Mouse (Mus musculus) forebrain, embryonic 11.5 days (tissue): ENCODE measurements around the gene Zfand6. TPM values are rescaled to one million over a fixed set of nuclear protein-coding genes. Genes with fewer than 3 reads are reported as not detected.

Source experiments
- ATAC-seq: fragments of 200-750 bp; cut with Nextera tagmentation; replicated peaks from 2 replicates; pipeline ENCODE4 v1.8.0; 2017; ENCODE audit warnings: moderate TSS enrichment; ENCODE audit not compliant: low FRiP score
- DNase-seq: peaks from one replicate; pipeline ENCODE4 v3.0.0-alpha.2; 2017; ENCODE audit warnings: low spot score
- H3K27ac ChIP-seq: fragments of 300-500 bp; sonication (generic); 2 replicates; pipeline ENCODE4 v1.5.1; 2014; ENCODE audit warnings: low read depth, low read length
- H3K27me3 ChIP-seq: fragments of 300-500 bp; sonication (generic); 2 replicates; pipeline ENCODE4 v1.6.1; 2014; ENCODE audit warnings: mild to moderate bottlenecking, low read length, mixed read lengths; ENCODE audit not compliant: control insufficient read depth, insufficient read depth
- H3K36me3 ChIP-seq: fragments of 300-500 bp; sonication (generic); 2 replicates; pipeline ENCODE4 v1.6.1; 2014; ENCODE audit warnings: mild to moderate bottlenecking, low read length, moderate library complexity, mixed read lengths; ENCODE audit not compliant: control insufficient read depth, insufficient read depth
- H3K4me1 ChIP-seq: fragments of 300-500 bp; sonication (generic); replicated peaks from 2 replicates; pipeline ENCODE4 v1.6.1; 2014; ENCODE audit warnings: low read length, mixed read lengths; ENCODE audit not compliant: control insufficient read depth, insufficient read depth
- H3K4me2 ChIP-seq: fragments of 300-500 bp; sonication (generic); 2 replicates; pipeline ENCODE4 v1.6.1; 2014; ENCODE audit warnings: low read depth, mild to moderate bottlenecking, low read length, moderate library complexity, mixed read lengths; ENCODE audit not compliant: severe bottlenecking
- H3K4me3 ChIP-seq: fragments of 300-500 bp; sonication (generic); 2 replicates; pipeline ENCODE4 v1.5.1; 2014; ENCODE audit warnings: low read depth, low read length
- H3K9ac ChIP-seq: fragments of 300-500 bp; sonication (generic); 2 replicates; pipeline ENCODE4 v1.6.1; 2014; ENCODE audit warnings: low read length
- H3K9me3 ChIP-seq: fragments of 300-500 bp; sonication (generic); 2 replicates; pipeline ENCODE4 v1.6.1; 2016; ENCODE audit warnings: low read length, mixed read lengths; ENCODE audit not compliant: control insufficient read depth
- WGBS: fragments of 180-500 bp; shearing (Covaris S2); extraction: QIAGEN DNeasy Blood & Tissue Kit; methylation state at CpG from one replicate; pipeline ENCODE4 v1.1.7; 2014; 5-methylcytosine and 5-hydroxymethylcytosine counted together
- polyA plus RNA-seq: library from polyadenylated mRNA; unstranded; fragments of >200 nt; fragmentation: Nextera tagmentation; extraction: Ambion mirVana; gene quantifications from 2 replicates; pipeline ENCODE4 v1.2.1, GENCODE M21; 2014

The Zfand6 gene
- polyA plus RNA-seq, 1 experiment from 2014 or later = 208 TPM

DNA sequence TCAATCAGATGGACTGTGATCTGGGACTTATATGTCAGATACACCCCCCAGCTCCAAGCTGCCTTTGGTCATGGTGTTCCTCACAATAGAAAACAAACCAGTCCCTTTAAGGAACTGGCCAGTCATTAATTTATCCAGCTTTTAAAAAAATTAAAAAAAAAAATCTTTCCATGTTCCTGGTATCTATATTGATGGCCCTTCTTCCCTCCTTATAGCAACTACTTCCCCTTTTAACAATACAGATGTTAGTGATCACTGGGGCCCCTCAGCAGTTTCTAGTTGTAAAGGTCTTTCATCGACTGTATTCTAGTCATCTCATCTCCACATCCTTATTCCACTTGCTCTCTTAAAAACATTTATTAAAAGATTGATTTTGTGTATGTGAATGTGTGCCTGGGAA is 78.2 kb downstream of the Zfand6 start:
- H3K9me3 ChIP-seq = no peaks in the 10 kb centered on the region
- DNase-seq (no peak), ATAC-seq (no peak)
- H3K4me1 ChIP-seq = no peaks in the 10 kb centered on the region; the same call in 1 of the 2 replicates
- 98% methylated on average over 1 of the region's 1 CpGs for WGBS
- no peak overlapping the region for H3K4me2 ChIP-seq
- H3K4me3 ChIP-seq = no peak overlapping the region
- H3K27me3 ChIP-seq = no peaks in the 10 kb centered on the region
- no peak overlapping the region for H3K27ac ChIP-seq
- H3K36me3 ChIP-seq = no peaks in the 10 kb centered on the region; the same call in 1 of the 2 replicates
- H3K9ac ChIP-seq = no peak overlapping the region

DNA sequence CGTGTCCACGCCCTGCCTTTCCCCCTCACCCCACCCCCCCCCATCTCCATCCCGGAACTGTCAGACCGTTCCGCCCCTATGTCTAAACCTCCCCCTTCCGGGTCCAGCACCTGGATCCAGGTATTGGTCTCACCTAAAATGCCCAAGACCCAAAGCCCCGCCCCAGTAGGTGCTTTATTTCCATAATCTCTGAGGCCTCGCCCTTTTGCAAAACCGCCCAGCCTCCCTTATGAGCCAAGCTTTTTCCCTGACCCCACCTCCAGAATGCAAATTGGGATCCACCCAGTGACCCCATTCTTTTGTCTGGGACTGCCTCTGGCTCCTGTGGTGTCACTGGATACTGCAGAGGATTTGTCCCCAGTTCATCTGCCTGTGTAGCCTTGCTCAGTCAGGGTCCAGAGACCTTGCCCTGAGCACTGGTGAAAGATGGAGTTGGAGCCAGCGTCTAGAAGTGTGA is 83.4 kb downstream of the Zfand6 start, which contains the start of gene Fah:
Gene Fah (minus strand): TSS at position 430 of the 457 bp plus-strand sequence.
- Histone ChIP-seq H3K9me3 (no peaks in the 10 kb centered on the region), H3K4me2 (peak within 1 kb of the TSS; percentile 91), H3K27ac (no peak within 1 kb of the TSS), H3K4me3 (peak within 1 kb of the TSS; percentile 45), H3K27me3 (no peaks in the 10 kb centered on the region), H3K9ac (peak within 1 kb of the TSS; percentile 47), H3K4me1 (peaks cover 4% of the 10 kb centered on the region; the same call in 1 of the 2 replicates), H3K36me3 (no peaks in the 10 kb centered on the region)
- 2% methylated on average over 10 of the region's 10 CpGs for WGBS
- no peak for DNase-seq
- ATAC-seq = peak; percentile 62

DNA sequence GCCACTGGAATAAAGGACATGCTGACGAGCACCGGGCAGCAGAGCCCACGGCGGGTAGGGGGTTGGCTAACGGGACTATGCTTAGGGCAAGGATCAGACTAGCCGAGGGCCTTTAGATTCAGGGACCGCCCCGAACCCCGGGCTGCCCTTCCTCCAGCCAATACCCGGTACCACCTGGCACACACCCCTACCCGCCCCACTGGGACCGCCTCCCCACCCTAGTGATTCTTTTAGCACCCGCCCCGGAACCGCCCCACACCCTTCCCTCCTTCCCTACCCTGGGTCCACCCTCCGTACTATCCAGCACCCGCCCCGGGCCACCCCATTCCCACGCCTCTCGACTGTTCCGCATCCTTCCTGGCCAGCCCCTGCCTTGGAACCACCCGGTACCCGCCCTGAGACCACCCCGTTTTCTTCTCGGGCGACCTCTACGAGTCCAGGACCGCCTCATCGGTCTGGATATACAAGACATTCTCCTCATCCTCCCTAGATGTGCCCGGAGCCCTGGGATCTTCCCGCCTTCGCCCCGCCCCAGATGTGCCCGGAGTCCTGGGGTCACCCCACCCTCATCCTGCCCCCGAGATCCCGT is 84.0 kb downstream of the Zfand6 start:
- Histone ChIP-seq H3K36me3 (no peaks in the 10 kb centered on the region), H3K27me3 (no peaks in the 10 kb centered on the region), H3K4me2 (peak overlapping the region; percentile 91), H3K9me3 (no peaks in the 10 kb centered on the region), H3K27ac (no peak overlapping the region), H3K9ac (peak overlapping the region; percentile 47), H3K4me3 (peak overlapping the region; percentile 45), H3K4me1 (peaks cover 4% of the 10 kb centered on the region; the same call in 1 of the 2 replicates)
- ATAC-seq (peak; percentile 87), DNase-seq (peak; percentile 66)
- 1% methylated on average over 36 of the region's 36 CpGs for WGBS

DNA sequence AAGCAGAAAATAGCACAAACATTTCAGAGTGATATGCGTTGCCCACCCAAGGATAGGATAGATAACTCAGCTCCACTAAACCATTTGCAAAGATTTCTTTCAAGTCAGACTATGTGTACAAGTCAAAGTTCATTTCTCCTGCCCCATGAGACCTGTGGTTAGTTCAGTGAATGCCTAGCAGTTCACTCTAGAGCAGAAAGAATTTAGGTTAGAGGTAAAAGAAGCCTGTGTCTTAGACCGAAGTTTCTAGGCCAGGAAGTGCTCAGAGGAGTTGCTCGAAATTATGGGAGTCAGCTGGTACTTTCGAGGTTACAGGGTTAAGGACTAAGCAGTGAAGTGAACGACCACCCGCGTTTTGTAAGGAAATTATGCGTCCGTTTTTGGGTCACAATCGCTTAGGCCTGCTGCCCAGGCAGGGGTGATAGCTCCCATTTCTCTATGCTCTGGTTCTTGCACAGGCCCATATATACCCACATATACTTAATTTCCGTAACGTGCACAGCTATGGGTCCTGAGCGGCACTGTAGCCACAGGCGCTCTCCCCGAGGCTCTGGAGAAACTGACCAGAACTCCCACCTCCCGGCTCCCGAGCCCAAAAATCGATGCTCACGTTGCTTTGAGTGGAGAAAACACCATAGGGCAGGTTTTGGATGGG is 84.6 kb downstream of the Zfand6 start:
- Histone ChIP-seq H3K9me3 (no peaks in the 10 kb centered on the region), H3K4me1 (peaks cover 4% of the 10 kb centered on the region; the same call in 1 of the 2 replicates), H3K36me3 (no peaks in the 10 kb centered on the region), H3K4me3 (peak overlapping the region; percentile 45), H3K27me3 (no peaks in the 10 kb centered on the region), H3K4me2 (peak overlapping the region; percentile 91), H3K27ac (no peak overlapping the region), H3K9ac (peak overlapping the region; percentile 47)
- 10% methylated on average over 19 of the region's 19 CpGs for WGBS
- DNase-seq = no peak
- ATAC-seq = peak; percentile 50; the same call in 1 of the 2 replicates

DNA sequence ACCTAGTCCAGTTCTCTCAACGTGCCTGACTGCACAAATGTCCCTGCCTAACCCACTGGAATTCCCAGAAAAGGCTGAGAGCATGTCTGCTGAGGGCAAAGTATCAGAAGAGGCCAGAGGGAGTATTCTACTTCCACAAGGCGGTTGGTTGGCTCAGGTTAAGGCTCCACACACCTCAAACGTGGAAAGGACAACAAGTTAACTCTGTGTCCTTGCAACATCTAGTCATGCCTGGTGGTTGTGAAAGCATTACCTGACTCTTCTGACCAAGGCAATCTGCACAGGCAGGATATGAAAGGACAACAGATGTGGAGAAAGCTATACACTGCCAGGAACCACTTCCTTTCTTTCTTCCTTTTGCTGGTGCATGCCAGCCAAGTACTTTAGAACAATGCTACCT is 85.3 kb downstream of the Zfand6 start:
- Histone ChIP-seq H3K9ac (no peak overlapping the region), H3K36me3 (no peaks in the 10 kb centered on the region), H3K4me2 (no peak overlapping the region), H3K4me1 (peaks cover 4% of the 10 kb centered on the region; the same call in 1 of the 2 replicates), H3K4me3 (no peak overlapping the region), H3K9me3 (no peaks in the 10 kb centered on the region), H3K27ac (no peak overlapping the region), H3K27me3 (no peaks in the 10 kb centered on the region)
- no peak for ATAC-seq
- DNase-seq = no peak
- WGBS = 66% methylated on average over 3 of the region's 3 CpGs

DNA sequence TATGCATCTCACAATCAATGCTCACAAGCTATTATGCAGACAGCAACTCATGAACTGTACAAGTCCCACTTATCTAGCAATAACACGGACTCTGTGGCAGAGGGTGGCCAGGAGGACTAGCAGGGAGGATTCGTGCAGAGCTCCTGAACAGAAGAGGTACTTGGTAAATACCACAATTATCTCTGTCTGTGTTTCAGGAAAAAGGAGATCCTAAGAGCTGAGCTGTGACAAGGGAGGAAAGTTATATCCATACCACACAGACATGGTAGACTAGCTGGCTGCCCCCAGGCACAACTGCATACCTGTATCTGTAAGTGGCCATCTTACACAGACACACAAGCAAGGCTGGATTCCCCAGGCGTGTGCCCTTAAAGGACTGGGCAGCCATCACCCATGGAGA is 88.4 kb downstream of the Zfand6 start:
- peaks cover 3% of the 10 kb centered on the region; the same call in 1 of the 2 replicates for H3K4me1 ChIP-seq
- no peak for DNase-seq
- H3K36me3 ChIP-seq = no peaks in the 10 kb centered on the region
- WGBS = 82% methylated on average over 3 of the region's 3 CpGs
- H3K4me2 ChIP-seq = no peak overlapping the region
- no peak for ATAC-seq
- no peak overlapping the region for H3K27ac ChIP-seq
- H3K27me3 ChIP-seq = no peaks in the 10 kb centered on the region
- H3K9ac ChIP-seq = no peak overlapping the region
- H3K4me3 ChIP-seq = no peak overlapping the region
- no peaks in the 10 kb centered on the region for H3K9me3 ChIP-seq

DNA sequence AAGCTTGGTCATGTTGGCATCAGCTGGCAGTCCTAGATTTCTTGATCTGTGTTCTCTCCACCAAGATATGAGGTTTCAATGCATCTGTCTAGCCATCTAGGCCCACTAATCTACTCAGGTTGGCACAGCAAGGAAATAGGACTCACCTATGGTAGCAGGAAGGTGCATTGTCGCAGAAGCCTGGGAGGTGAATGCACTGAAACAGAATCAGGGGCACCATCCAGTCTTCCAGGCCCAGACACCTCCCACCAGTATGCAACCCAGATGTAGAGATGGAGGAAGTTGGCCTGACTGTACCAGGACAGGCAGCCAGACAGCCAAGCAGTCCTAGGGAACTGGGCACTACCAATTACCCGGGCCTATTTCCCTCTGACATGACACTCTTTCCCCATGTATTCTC is 89.1 kb downstream of the Zfand6 start:
- Histone ChIP-seq H3K9ac (no peak overlapping the region), H3K9me3 (no peaks in the 10 kb centered on the region), H3K36me3 (no peaks in the 10 kb centered on the region), H3K4me1 (peaks cover 2% of the 10 kb centered on the region; the same call in 1 of the 2 replicates), H3K27me3 (no peaks in the 10 kb centered on the region), H3K4me3 (no peak overlapping the region), H3K27ac (no peak overlapping the region), H3K4me2 (no peak overlapping the region)
- WGBS = 87% methylated on average over 2 of the region's 2 CpGs
- no peak for DNase-seq
- ATAC-seq = no peak

DNA sequence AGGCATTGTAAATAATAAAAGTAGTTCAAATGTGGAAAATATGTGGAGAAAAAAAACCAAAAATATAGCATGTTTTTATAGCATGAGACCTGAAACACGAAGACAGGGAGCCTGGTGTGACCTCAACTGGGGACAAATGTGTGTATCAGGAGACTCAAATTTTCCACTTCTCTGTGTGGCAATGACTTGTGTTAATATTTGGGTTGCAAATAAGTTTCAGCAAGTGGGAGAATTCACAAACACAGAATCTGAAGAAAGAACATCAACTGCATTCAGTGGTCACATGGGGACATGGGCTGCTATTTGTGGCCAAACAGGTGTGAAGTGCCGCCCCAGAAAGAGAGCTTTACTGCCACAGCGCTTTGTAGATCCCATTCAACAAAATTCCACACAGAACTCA is 93.1 kb downstream of the Zfand6 start:
- WGBS = 86% methylated on average over 3 of the region's 3 CpGs
- no peak for ATAC-seq
- H3K9ac ChIP-seq = no peak overlapping the region

More for the DNA sequence above, 93.1 kb downstream of the Zfand6 start:
- DNase-seq = no peak
- no peak overlapping the region for H3K4me3 ChIP-seq
- H3K27me3 ChIP-seq = no peaks in the 10 kb centered on the region
- H3K27ac ChIP-seq = no peak overlapping the region
- H3K36me3 ChIP-seq = no peaks in the 10 kb centered on the region
- H3K4me2 ChIP-seq = no peak overlapping the region
- no peaks in the 10 kb centered on the region for H3K4me1 ChIP-seq
- H3K9me3 ChIP-seq = no peaks in the 10 kb centered on the region
